Mouse (Mus musculus) liver, embryonic 15.5 days (tissue): ENCODE measurements at regions not wholly inside any gene's neighbourhood (a gene's known extent, or its start where the extent isn't known, plus 50 kb on each side); places are given as distances from the start of the nearest gene placed in this dataset.
"Not testable (repeated sequence)": the region's sequence is repeated elsewhere in the genome, so short reads cannot be mapped to it uniquely, and the experiment has no call there.

Experiments
- ATAC-seq: fragments of 200-750 bp; cut with Nextera tagmentation; 2 replicates; pipeline ENCODE4 v1.8.0; 2017; ENCODE audit warnings: moderate number of reproducible peaks, mild to moderate bottlenecking, moderate library complexity; ENCODE audit not compliant: insufficient read depth
- H3K27ac ChIP-seq: fragments of 300-500 bp; sonication (generic); replicated peaks from 2 replicates; pipeline ENCODE4 v1.5.1; 2015; ENCODE audit warnings: mild to moderate bottlenecking, inconsistent platforms
- H3K27me3 ChIP-seq: fragments of 300-500 bp; sonication (generic); 2 replicates; pipeline ENCODE4 v1.6.1; 2015; ENCODE audit warnings: mild to moderate bottlenecking, inconsistent platforms
- H3K36me3 ChIP-seq: fragments of 300-500 bp; sonication (generic); replicated peaks from 2 replicates; pipeline ENCODE4 v1.6.1; 2015; ENCODE audit warnings: moderate library complexity, mild to moderate bottlenecking, inconsistent platforms
- H3K4me1 ChIP-seq: fragments of 300-500 bp; sonication (generic); replicated peaks from 2 replicates; pipeline ENCODE4 v1.6.1; 2015; ENCODE audit warnings: inconsistent platforms
- H3K4me2 ChIP-seq: fragments of 300-500 bp; sonication (generic); 2 replicates; pipeline ENCODE4 v1.6.1; 2015; ENCODE audit warnings: moderate library complexity, mild to moderate bottlenecking, inconsistent platforms
- H3K4me3 ChIP-seq: fragments of 300-500 bp; sonication (generic); replicated peaks from 2 replicates; pipeline ENCODE4 v1.5.1; 2015; ENCODE audit warnings: mild to moderate bottlenecking, inconsistent platforms
- H3K9ac ChIP-seq: fragments of 300-500 bp; sonication (generic); 2 replicates; pipeline ENCODE4 v1.6.1; 2015; ENCODE audit warnings: moderate library complexity, mild to moderate bottlenecking, inconsistent platforms
- H3K9me3 ChIP-seq: fragments of 300-500 bp; sonication (generic); replicated peaks from 2 replicates; pipeline ENCODE4 v1.6.1; 2016; ENCODE audit warnings: inconsistent platforms
- WGBS: fragments of 180-500 bp; shearing (Covaris S2); methylation state at CpG from one replicate; pipeline ENCODE4 v1.1.7; 2015; ENCODE audit warnings: mixed read lengths; ENCODE audit not compliant: insufficient replicate concordance; 5-methylcytosine and 5-hydroxymethylcytosine counted together

DNA sequence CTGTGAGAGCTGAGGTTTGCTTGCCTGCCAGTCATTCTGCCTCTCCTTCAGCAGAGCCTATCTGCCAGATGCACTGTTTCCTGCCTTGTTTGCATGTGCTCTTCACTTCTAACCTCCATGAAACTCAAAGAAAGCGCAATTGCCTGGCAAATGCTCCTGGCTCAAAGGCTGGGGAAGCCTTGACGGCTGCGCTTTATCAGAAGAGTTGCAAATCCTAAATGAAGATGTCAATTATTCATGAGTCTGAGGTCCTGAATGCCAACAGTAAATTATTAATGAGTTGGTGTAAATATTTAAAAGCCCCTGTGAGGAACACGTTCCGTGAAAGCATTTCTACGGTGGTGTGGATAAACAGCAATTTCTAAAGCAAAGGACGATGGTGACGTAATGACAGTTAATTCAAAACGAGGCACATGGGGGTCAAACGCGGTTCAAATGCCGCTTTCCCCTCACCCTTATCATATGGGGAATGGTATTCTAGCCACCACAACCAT lies 377.4 kb downstream of the Ice1 start:
- Histone ChIP-seq H3K9ac (no peak overlapping the region), H3K4me1 (no peaks in the 10 kb centered on the region), H3K9me3 (no peaks in the 10 kb centered on the region), H3K27ac (no peak overlapping the region), H3K36me3 (no peaks in the 10 kb centered on the region), H3K4me2 (no peak overlapping the region), H3K4me3 (no peak overlapping the region), H3K27me3 (no peaks in the 10 kb centered on the region)
- no peak for ATAC-seq
- WGBS = 46% methylated on average over 12 of the region's 12 CpGs

DNA sequence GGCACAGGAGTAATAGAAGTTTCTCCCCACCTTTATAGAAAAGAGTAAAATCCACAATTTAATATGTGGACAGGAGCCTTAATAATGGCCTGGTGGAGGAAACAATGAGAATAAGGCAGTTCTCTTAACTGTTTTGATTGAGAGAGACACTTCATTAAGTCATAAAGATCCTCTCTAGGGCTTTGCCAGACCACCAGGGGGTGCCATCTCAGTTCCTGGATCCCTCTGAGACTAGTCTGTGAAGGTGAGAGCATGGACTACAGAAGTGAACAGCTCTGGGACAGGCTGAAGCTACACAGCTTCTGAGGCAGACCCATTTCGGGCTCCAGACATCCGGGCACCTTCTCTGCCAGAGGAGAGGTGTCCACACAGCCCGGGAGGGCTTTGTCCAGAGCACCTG lies 373.8 kb downstream of the Ice1 start:
- no peaks in the 10 kb centered on the region for H3K4me1 ChIP-seq
- WGBS = 56% methylated on average over 3 of the region's 3 CpGs
- no peak overlapping the region for H3K27ac ChIP-seq
- no peak overlapping the region for H3K4me2 ChIP-seq
- no peak for ATAC-seq
- no peaks in the 10 kb centered on the region for H3K36me3 ChIP-seq
- no peaks in the 10 kb centered on the region for H3K27me3 ChIP-seq
- H3K4me3 ChIP-seq = no peak overlapping the region
- no peaks in the 10 kb centered on the region for H3K9me3 ChIP-seq
- no peak overlapping the region for H3K9ac ChIP-seq

GRCm38 (mm10) chr13:70276884-70277378 lies 360.5 kb downstream of the Ice1 start:
- not testable (repeated sequence) for H3K27ac ChIP-seq, H3K9me3 ChIP-seq, H3K4me3 ChIP-seq, ATAC-seq, H3K27me3 ChIP-seq, H3K36me3 ChIP-seq, H3K4me1 ChIP-seq, H3K9ac ChIP-seq, H3K4me2 ChIP-seq
- 68% methylated on average over 10 of the region's 10 CpGs for WGBS

DNA sequence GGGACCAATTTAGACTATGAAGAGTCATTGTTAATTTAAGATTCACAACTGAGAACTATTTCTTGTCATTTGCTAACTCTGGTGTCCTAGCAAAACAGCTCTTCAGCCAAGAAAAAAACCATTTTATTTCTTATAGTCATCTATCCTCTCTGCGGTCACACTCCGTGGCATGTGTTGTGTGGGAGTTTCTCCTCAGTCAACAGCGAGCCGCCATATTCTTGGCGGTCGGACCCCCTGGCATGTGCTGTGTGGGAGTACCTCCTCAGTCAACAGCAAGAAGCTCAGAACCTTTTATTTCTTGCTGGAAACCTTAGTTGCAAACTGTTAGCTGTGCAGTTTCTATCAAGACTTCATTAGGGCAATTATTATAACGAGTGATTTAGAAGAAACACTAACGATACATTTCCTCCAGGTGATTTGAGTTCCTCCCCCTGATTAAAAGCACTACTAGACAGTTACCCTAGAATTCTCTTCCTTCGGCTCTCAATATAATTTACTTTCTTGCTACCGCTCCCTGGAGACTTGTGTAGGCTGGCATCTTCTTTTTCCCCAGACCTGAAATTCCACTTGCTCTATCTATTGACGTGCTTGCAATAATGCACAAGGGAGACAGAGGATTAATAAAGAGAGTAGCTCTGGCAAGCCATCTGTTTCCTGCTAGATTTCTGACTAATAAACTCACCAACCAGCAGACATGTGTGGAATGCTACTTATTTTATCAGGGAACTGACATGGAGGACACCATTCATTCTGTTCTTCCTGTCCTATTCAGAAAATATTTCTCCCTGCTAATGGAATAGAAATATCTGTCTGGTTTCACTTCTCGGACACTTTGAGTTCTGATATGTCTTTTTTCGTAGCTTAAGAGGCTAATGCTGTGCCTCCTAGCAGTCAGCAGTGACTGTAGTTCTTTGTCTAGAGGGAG lies 359.5 kb downstream of the Ice1 start:
- no peak for ATAC-seq
- no peak overlapping the region for H3K4me3 ChIP-seq
- WGBS = 60% methylated on average over 13 of the region's 13 CpGs

GRCm38 (mm10) chr13:70281051-70281847 lies 356.2 kb downstream of the Ice1 start:
- Histone ChIP-seq H3K27me3 (no peaks in the 10 kb centered on the region), H3K4me3 (no peak overlapping the region), H3K9me3 (no peaks in the 10 kb centered on the region), H3K4me2 (no peak overlapping the region), H3K9ac (no peak overlapping the region), H3K4me1 (no peaks in the 10 kb centered on the region), H3K27ac (no peak overlapping the region), H3K36me3 (no peaks in the 10 kb centered on the region)
- 66% methylated on average over 7 of the region's 7 CpGs for WGBS
- ATAC-seq = peak; percentile 25; the same call in 1 of the 2 replicates

More for the DNA sequence above, 359.5 kb downstream of the Ice1 start:
- Histone ChIP-seq H3K4me1 (no peaks in the 10 kb centered on the region), H3K9ac (no peak overlapping the region), H3K27me3 (no peaks in the 10 kb centered on the region), H3K4me2 (no peak overlapping the region), H3K9me3 (no peaks in the 10 kb centered on the region), H3K36me3 (no peaks in the 10 kb centered on the region), H3K27ac (no peak overlapping the region)

GRCm38 (mm10) chr13:70282731-70283130 lies 354.7 kb downstream of the Ice1 start:
- Histone ChIP-seq H3K27me3 (no peaks in the 10 kb centered on the region), H3K4me1 (no peaks in the 10 kb centered on the region), H3K4me2 (no peak overlapping the region), H3K9ac (no peak overlapping the region), H3K27ac (no peak overlapping the region), H3K36me3 (no peaks in the 10 kb centered on the region), H3K9me3 (no peaks in the 10 kb centered on the region), H3K4me3 (no peak overlapping the region)
- 34% methylated on average over 4 of the region's 4 CpGs for WGBS
- no peak for ATAC-seq

GRCm38 (mm10) chr13:70283231-70283630 lies 354.2 kb downstream of the Ice1 start:
- Histone ChIP-seq H3K4me1 (no peaks in the 10 kb centered on the region), H3K4me3 (no peak overlapping the region), H3K36me3 (no peaks in the 10 kb centered on the region), H3K27me3 (no peaks in the 10 kb centered on the region), H3K9ac (no peak overlapping the region), H3K9me3 (no peaks in the 10 kb centered on the region), H3K4me2 (no peak overlapping the region), H3K27ac (no peak overlapping the region)
- whole genome bisulfite sequencing = 36% methylated on average over 5 of the region's 5 CpGs
- ATAC-seq = no peak

DNA sequence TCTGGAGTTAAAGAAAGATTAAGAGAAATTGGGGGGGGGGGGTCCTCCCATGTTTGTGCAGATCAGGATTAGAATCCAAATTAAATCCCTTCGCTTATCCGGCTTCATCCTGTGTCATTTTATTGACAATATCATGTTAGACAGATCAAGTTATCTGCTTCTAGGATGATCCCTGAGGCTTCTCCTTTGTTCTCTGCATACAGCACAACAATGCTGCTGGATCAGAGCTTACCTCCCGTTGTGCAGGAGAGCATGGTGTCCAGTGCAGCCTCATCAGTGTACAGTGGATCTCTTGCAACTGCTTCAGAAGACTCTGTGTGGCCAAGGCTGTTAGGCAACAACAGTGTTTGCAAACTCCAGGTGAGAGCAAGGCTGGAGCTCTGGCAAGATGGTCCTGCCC lies 344.7 kb downstream of the Ice1 start:
- 44% methylated on average over 3 of the region's 3 CpGs for WGBS
- no peak overlapping the region for H3K4me2 ChIP-seq
- no peaks in the 10 kb centered on the region for H3K27me3 ChIP-seq
- H3K4me3 ChIP-seq = no peak overlapping the region
- no peaks in the 10 kb centered on the region for H3K9me3 ChIP-seq
- H3K4me1 ChIP-seq = no peaks in the 10 kb centered on the region
- no peak overlapping the region for H3K27ac ChIP-seq
- ATAC-seq = no peak
- no peak overlapping the region for H3K9ac ChIP-seq
- H3K36me3 ChIP-seq = no peaks in the 10 kb centered on the region

GRCm38 (mm10) chr13:70303953-70304525 lies 333.4 kb downstream of the Ice1 start:
- WGBS = 63% methylated on average over 5 of the region's 5 CpGs

GRCm38 (mm10) chr13:70310516-70310915 lies 326.9 kb downstream of the Ice1 start:
- H3K9me3 ChIP-seq = no peaks in the 10 kb centered on the region
- H3K4me1 ChIP-seq = no peaks in the 10 kb centered on the region
- no peak overlapping the region for H3K4me2 ChIP-seq
- WGBS = 40% methylated on average over 2 of the region's 2 CpGs
- H3K27ac ChIP-seq = no peak overlapping the region
- no peak overlapping the region for H3K9ac ChIP-seq
- no peaks in the 10 kb centered on the region for H3K27me3 ChIP-seq
- no peaks in the 10 kb centered on the region for H3K36me3 ChIP-seq
- ATAC-seq = no peak
- no peak overlapping the region for H3K4me3 ChIP-seq

More at GRCm38 (mm10) chr13:70303953-70304525, 333.4 kb downstream of the Ice1 start:
- Histone ChIP-seq H3K4me2 (no peak overlapping the region), H3K27ac (no peak overlapping the region), H3K27me3 (no peaks in the 10 kb centered on the region), H3K9me3 (no peaks in the 10 kb centered on the region), H3K4me1 (no peaks in the 10 kb centered on the region), H3K36me3 (no peaks in the 10 kb centered on the region), H3K9ac (no peak overlapping the region), H3K4me3 (no peak overlapping the region)
- no peak for ATAC-seq
